Mouse (Mus musculus) forebrain, embryonic 14.5 days (tissue): ENCODE data around the gene Hfe2. TPM values are rescaled to one million over a fixed set of nuclear protein-coding genes. Genes with fewer than 3 reads are reported as not detected.

Source experiments
- ATAC-seq: fragments of 200-750 bp; cut with Nextera tagmentation; 2 replicates; pipeline ENCODE4 v1.8.0; 2017; ENCODE audit warnings: mild to moderate bottlenecking, moderate library complexity
- DNase-seq: peaks from one replicate; pipeline ENCODE4 v3.0.0-alpha.2; 2015; ENCODE audit warnings: low spot score
- H3K27ac ChIP-seq: fragments of 300-500 bp; sonication (generic); 2 replicates; pipeline ENCODE4 v1.5.1; 2014; ENCODE audit warnings: low read depth, mild to moderate bottlenecking, control low read depth, low read length, moderate library complexity
- H3K27me3 ChIP-seq: fragments of 300-500 bp; sonication (generic); replicated peaks from 2 replicates; pipeline ENCODE4 v1.6.1; 2014; ENCODE audit warnings: low read length, control low read depth, mixed read lengths; ENCODE audit not compliant: control insufficient read depth, insufficient read depth
- H3K36me3 ChIP-seq: fragments of 300-500 bp; sonication (generic); 2 replicates; pipeline ENCODE4 v1.6.1; 2014; ENCODE audit warnings: low read length, control low read depth; ENCODE audit not compliant: control insufficient read depth, insufficient read depth
- H3K4me1 ChIP-seq: fragments of 300-500 bp; sonication (generic); 2 replicates; pipeline ENCODE4 v1.6.1; 2014; ENCODE audit warnings: antibody characterized with exemption, low read length, control low read depth; ENCODE audit not compliant: control insufficient read depth, insufficient read depth
- H3K4me2 ChIP-seq: fragments of 300-500 bp; sonication (generic); 2 replicates; pipeline ENCODE4 v1.6.1; 2014; ENCODE audit warnings: mild to moderate bottlenecking, control low read depth, low read length
- H3K4me3 ChIP-seq: fragments of 300-500 bp; sonication (generic); 2 replicates; pipeline ENCODE4 v1.5.1; 2014; ENCODE audit warnings: low read depth, low read length, control low read depth
- H3K9ac ChIP-seq: fragments of 300-500 bp; sonication (generic); 2 replicates; pipeline ENCODE4 v1.6.1; 2014; ENCODE audit warnings: mild to moderate bottlenecking, low read length, control low read depth, moderate library complexity
- H3K9me3 ChIP-seq: fragments of 300-500 bp; sonication (generic); replicated peaks from 2 replicates; pipeline ENCODE4 v1.6.1; 2016; ENCODE audit warnings: low read length, control low read depth, mixed read lengths; ENCODE audit not compliant: control insufficient read depth
- WGBS: fragments of 180-500 bp; shearing (Covaris S2); extraction: QIAGEN DNeasy Blood & Tissue Kit; methylation state at CpG from one replicate; pipeline ENCODE4 v1.1.7; 2014; 5-methylcytosine and 5-hydroxymethylcytosine counted together
- polyA plus RNA-seq: library from polyadenylated mRNA; unstranded; fragments of >200 nt; fragmentation: Nextera tagmentation; extraction: Ambion mirVana; gene quantifications from 2 replicates; pipeline ENCODE4 v1.2.1, GENCODE M21; 2014

Hfe2 gene
- polyA plus RNA-seq, 1 experiment from 2014 or later: 0.41 TPM

DNA sequence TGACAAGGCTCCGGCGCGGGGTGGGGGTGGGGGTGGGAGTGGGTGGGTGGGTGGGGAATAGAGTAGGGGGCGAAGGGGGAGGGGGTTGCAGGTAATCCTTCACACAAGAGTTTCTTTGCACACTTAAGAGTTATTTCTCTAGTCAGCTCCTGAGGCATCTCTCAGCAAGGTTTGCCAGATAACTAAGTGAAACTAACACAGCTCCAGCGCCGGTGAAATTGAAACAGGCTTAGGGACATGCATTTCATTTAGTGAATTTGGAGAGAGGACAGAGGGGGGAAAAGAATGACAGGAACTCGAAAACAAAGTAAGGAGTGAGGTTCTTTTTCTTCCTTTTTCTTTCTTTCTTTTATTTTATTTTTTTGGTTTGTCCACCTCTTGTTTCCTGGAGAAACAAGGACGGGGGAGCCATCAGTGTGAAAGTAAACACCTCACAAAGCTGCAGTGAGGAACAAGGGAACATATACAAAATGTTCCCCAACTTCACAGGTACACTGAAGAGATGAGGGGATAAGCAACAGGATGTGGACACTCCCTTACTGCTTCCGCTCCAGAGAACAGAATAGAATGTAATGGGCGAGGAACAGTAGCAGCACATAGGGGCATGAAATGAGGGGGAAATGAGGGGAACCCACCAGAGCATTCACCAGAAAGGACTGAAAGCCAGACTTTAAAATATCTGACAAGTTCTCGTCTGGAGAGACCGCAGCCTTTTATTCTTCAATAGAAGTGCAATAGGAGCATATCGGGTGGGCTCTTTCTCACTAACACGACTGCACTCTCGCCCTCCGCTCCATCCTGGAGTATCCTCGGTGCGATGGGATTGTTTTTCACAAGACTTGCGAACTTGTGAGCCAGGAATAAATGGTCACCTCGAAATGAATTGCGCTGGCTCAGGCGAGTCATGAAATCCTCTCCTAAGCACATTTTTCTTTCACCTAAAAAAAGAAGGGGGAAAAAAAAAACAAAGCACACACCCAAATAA is 32.0 kb downstream of the Hfe2 start:
- Histone ChIP-seq H3K27me3 (no peaks in the 10 kb centered on the region), H3K9ac (peak overlapping the region; percentile 69), H3K4me2 (peak overlapping the region; percentile 80), H3K4me1 (peaks cover 40% of the 10 kb centered on the region), H3K9me3 (no peaks in the 10 kb centered on the region), H3K36me3 (peaks cover 22% of the 10 kb centered on the region), H3K27ac (peak overlapping the region; percentile 73), H3K4me3 (peak overlapping the region; percentile 66)
- 9% methylated on average over 22 of the region's 22 CpGs for WGBS
- no peak for DNase-seq
- 0 out of 2 replicates have a peak, but pooled peaks have one; percentile 0 for ATAC-seq

DNA sequence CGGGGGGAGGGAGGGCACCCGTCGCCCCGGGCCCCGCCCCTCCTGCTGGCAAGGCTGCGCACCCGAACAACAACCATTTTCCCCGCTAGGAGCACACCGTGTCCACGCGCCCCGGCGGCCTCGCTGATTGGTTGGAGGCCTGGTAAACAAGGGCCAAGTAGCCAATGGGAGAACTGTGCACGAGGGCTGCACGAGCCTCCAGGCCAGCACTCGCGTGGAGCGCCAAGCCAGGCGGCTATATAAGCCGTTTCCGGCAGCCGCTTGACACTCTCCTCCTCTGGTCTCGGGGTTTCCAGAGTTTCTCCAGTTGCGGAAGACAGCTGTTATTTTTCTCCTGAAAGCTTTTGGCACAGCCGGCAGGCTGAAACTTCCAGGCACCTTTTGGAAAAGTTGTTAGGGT is 32.7 kb downstream of the Hfe2 start, which contains the start of gene Txnip:
Gene Txnip (plus strand): TSS at position 264 of the 400 bp plus-strand sequence.
- Histone ChIP-seq H3K36me3 (peaks cover 22% of the 10 kb centered on the region), H3K4me2 (peak within 1 kb of the TSS; percentile 80), H3K9me3 (no peaks in the 10 kb centered on the region), H3K27ac (peak within 1 kb of the TSS; percentile 73), H3K4me3 (peak within 1 kb of the TSS; percentile 66), H3K4me1 (peaks cover 40% of the 10 kb centered on the region), H3K9ac (peak within 1 kb of the TSS; percentile 75), H3K27me3 (no peaks in the 10 kb centered on the region)
- ATAC-seq (peak; percentile 100), DNase-seq (peak; percentile 99)
- WGBS: under 1% methylated on average over 26 of the region's 26 CpGs

DNA sequence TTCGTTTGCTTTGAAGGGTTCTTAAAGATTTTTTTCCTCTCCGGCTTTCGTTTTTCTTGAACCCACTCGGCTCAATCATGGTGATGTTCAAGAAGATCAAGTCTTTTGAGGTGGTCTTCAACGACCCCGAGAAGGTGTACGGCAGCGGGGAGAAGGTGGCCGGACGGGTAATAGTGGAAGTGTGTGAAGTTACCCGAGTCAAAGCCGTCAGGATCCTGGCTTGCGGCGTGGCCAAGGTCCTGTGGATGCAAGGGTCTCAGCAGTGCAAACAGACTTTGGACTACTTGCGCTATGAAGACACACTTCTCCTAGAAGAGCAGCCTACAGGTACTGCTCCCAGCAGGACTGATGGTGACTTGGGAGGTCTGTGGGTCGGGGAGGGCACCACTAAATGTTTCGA is 33.2 kb downstream of the Hfe2 start:
- Histone ChIP-seq H3K9ac (peak overlapping the region; percentile 75), H3K36me3 (peaks cover 22% of the 10 kb centered on the region), H3K4me2 (peak overlapping the region; percentile 80), H3K27me3 (no peaks in the 10 kb centered on the region), H3K4me1 (peaks cover 40% of the 10 kb centered on the region), H3K27ac (no peak overlapping the region), H3K9me3 (no peaks in the 10 kb centered on the region), H3K4me3 (peak overlapping the region; percentile 66)
- under 1% methylated on average over 17 of the region's 17 CpGs for WGBS
- ATAC-seq (no peak), DNase-seq (no peak)

DNA sequence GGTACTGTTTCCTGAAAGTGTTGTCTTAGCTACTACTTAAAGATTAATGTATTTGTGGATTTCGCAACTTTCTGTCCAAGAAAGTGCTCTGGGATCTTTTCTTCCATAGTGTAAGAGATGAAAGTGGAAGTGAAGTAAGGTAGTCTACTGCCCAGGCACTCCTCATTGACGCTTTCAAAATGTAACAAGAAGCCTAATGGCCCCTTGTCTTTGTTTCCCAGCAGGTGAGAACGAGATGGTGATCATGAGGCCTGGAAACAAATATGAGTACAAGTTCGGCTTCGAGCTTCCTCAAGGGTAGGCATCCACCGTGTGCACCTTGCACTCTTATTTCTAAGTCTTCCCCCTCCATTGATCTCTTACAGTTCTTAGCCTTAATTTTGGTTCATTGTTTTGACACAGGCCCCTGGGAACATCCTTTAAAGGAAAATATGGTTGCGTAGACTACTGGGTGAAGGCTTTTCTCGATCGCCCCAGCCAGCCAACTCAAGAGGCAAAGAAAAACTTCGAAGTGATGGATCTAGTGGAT is 33.8 kb downstream of the Hfe2 start:
- no peaks in the 10 kb centered on the region for H3K27me3 ChIP-seq
- ATAC-seq (no peak), DNase-seq (no peak)
- H3K4me1 ChIP-seq: peaks cover 40% of the 10 kb centered on the region
- H3K4me2 ChIP-seq: peak overlapping the region; percentile 80
- H3K9me3 ChIP-seq: no peaks in the 10 kb centered on the region
- 35% methylated on average over 10 of the region's 10 CpGs for WGBS
- peak overlapping the region; percentile 66 for H3K4me3 ChIP-seq
- H3K27ac ChIP-seq: no peak overlapping the region
- peak overlapping the region; percentile 75 for H3K9ac ChIP-seq
- H3K36me3 ChIP-seq: peaks cover 22% of the 10 kb centered on the region

DNA sequence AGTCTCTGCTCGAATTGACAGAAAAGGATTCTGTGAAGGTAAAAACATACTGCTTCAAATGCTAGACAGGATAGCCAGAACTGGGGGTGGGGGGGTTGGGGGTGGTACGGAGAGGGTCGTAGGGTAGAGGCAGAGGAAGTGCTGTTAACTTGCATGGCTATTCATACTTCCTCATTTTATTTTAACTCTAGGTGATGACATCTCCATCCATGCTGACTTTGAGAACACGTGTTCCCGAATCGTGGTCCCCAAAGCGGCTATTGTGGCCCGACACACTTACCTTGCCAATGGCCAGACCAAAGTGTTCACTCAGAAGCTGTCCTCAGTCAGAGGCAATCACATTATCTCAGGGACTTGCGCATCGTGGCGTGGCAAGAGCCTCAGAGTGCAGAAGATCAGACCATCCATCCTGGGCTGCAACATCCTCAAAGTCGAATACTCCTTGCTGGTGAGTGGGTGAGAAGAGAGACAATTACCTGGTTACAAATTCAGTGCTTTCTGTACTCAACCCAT is 34.5 kb downstream of the Hfe2 start:
- no peak overlapping the region for H3K27ac ChIP-seq
- peak overlapping the region; percentile 66 for H3K4me3 ChIP-seq
- peaks cover 40% of the 10 kb centered on the region for H3K4me1 ChIP-seq
- no peaks in the 10 kb centered on the region for H3K9me3 ChIP-seq
- H3K27me3 ChIP-seq: no peaks in the 10 kb centered on the region
- H3K9ac ChIP-seq: peak overlapping the region; percentile 75
- DNase-seq (no peak), ATAC-seq (no peak)
- peaks cover 22% of the 10 kb centered on the region for H3K36me3 ChIP-seq
- peak overlapping the region; percentile 80 for H3K4me2 ChIP-seq
- 89% methylated on average over 12 of the region's 12 CpGs for WGBS

DNA sequence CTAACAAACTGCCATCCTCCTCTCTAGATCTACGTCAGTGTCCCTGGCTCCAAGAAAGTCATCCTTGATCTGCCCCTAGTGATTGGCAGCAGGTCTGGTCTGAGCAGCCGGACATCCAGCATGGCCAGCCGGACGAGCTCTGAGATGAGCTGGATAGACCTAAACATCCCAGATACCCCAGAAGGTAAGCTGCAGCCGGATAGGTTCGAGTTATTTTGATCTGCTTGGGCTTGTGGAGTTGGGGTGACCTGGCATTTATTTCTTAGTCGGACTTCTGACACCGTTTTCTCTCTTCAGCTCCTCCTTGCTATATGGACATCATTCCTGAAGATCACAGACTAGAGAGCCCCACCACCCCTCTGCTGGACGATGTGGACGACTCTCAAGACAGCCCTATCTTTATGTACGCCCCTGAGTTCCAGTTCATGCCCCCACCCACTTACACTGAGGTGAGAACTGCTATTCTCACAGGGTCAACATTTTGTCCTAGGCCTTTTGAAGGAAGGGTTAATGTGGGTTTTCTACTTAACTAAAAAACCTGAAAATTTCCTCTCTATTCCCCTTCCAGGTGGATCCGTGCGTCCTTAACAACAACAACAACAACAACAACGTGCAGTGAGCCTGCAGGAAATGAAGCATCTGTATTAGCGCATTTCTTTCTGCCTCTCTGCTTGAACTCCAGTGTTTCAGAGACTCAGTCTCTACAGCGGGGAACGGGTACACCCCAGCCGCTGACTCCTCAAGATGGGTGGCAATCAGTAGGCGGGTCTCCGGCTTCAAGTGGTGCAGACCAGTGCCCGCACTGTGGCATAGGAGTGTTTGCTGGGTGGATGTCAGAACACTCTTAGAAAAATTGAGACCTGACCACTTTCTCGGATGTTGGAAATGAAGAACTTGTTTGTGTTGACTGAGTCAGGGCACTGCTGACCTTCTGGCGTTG is 35.2 kb downstream of the Hfe2 start:
- Histone ChIP-seq H3K4me2 (peak overlapping the region; percentile 80), H3K27ac (no peak overlapping the region), H3K9ac (peak overlapping the region; percentile 75)

DNA sequence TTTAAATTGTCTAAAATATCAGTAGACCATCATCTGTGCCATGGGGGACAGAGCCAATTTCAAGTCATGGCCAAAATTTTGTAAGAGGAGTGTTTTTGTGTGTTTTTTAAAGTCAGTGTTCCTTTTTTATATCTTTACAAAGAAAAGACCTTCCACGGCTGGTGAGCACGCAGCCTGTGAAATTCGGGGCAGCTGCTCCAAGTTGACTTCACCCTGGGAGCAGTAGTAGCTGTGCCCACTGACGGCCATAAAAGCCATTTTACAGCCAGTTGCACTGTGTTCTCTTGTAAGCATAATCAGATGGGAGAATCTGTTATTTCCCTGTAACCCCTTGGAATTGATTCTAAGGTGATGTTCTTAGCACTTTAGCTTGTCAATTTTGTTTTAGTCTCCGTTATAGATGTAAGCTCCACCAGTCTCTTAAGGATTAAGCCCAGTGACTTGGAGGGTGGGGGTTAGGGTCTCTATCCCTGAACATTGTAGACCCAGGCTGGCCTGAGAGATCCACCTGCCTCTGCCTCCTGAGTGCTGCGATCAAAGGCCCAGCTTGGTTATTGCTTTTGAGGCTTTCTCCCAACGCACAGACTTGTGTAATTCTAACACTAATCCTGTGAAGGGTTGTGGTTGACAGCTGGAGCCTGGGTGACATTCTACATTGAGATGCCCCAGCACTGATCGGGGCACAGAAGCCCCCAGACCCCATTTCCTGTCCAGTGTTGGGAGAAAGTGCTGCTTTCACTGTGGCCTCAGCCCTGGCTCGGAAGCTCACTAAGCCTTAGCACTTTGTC is 36.1 kb downstream of the Hfe2 start:
- no peak for DNase-seq
- Histone ChIP-seq H3K9ac (no peak overlapping the region), H3K27ac (no peak overlapping the region), H3K4me1 (peaks cover 30% of the 10 kb centered on the region), H3K4me2 (peak overlapping the region; percentile 80), H3K36me3 (peaks cover 22% of the 10 kb centered on the region), H3K4me3 (no peak overlapping the region; the same call in 1 of the 2 replicates), H3K27me3 (no peaks in the 10 kb centered on the region), H3K9me3 (no peaks in the 10 kb centered on the region)
- WGBS: 88% methylated on average over 9 of the region's 9 CpGs
- ATAC-seq: no peak

More for the DNA sequence above, 35.2 kb downstream of the Hfe2 start:
- Histone ChIP-seq H3K4me1 (peaks cover 36% of the 10 kb centered on the region), H3K9me3 (no peaks in the 10 kb centered on the region), H3K27me3 (no peaks in the 10 kb centered on the region), H3K4me3 (peak overlapping the region; percentile 66), H3K36me3 (peaks cover 22% of the 10 kb centered on the region)
- ATAC-seq (no peak), DNase-seq (no peak)
- 90% methylated on average over 23 of the region's 23 CpGs for WGBS
